Mouse (Mus musculus) limb, embryonic 11.5 days (tissue): ENCODE results near the gene Saxo1. TPM values are rescaled to one million over a fixed set of nuclear protein-coding genes. Genes with fewer than 3 reads are reported as not detected.

Experiments
- ATAC-seq: fragments of 200-750 bp; cut with Nextera tagmentation; 2 replicates; pipeline ENCODE4 v1.8.0; 2017; ENCODE audit warnings: low read depth; ENCODE audit not compliant: insufficient number of reproducible peaks, low FRiP score, low TSS enrichment
- DNase-seq: peaks from one replicate; pipeline ENCODE4 v3.0.0-alpha.2; 2015; ENCODE audit warnings: low spot score
- H3K27ac ChIP-seq: fragments of 300-500 bp; sonication (generic); replicated peaks from 2 replicates; pipeline ENCODE4 v1.5.1; 2014; ENCODE audit warnings: low read depth, mild to moderate bottlenecking, low read length
- H3K27me3 ChIP-seq: fragments of 300-500 bp; sonication (generic); 2 replicates; pipeline ENCODE4 v1.6.1; 2014; ENCODE audit warnings: mild to moderate bottlenecking, low read length, mixed read lengths; ENCODE audit not compliant: control insufficient read depth, insufficient read depth
- H3K36me3 ChIP-seq: fragments of 300-500 bp; sonication (generic); 2 replicates; pipeline ENCODE4 v1.6.1; 2014; ENCODE audit warnings: mild to moderate bottlenecking, low read length, moderate library complexity, mixed read lengths; ENCODE audit not compliant: control insufficient read depth, insufficient read depth
- H3K4me1 ChIP-seq: fragments of 300-500 bp; sonication (generic); 2 replicates; pipeline ENCODE4 v1.6.1; 2014; ENCODE audit warnings: low read length, mixed read lengths; ENCODE audit not compliant: control insufficient read depth, insufficient read depth
- H3K4me2 ChIP-seq: fragments of 300-500 bp; sonication (generic); 2 replicates; pipeline ENCODE4 v1.6.1; 2014; ENCODE audit warnings: low read depth, mild to moderate bottlenecking, moderate library complexity; ENCODE audit not compliant: severe bottlenecking
- H3K4me3 ChIP-seq: fragments of 300-500 bp; sonication (generic); 2 replicates; pipeline ENCODE4 v1.5.1; 2014; ENCODE audit warnings: low read depth, low read length
- H3K9ac ChIP-seq: fragments of 300-500 bp; sonication (generic); 2 replicates; pipeline ENCODE4 v1.6.1; 2014; ENCODE audit warnings: mild to moderate bottlenecking, low read length
- H3K9me3 ChIP-seq: fragments of 300-500 bp; sonication (generic); 2 replicates; pipeline ENCODE4 v1.6.1; 2016; ENCODE audit warnings: low read length; ENCODE audit not compliant: control insufficient read depth
- WGBS: fragments of 180-500 bp; shearing (Covaris S2); extraction: QIAGEN DNeasy Blood & Tissue Kit; methylation state at CpG from one replicate; pipeline ENCODE4 v1.1.7; 2014; 5-methylcytosine and 5-hydroxymethylcytosine counted together
- polyA plus RNA-seq: library from polyadenylated mRNA; unstranded; fragments of >200 nt; fragmentation: Nextera tagmentation; extraction: Ambion mirVana; gene quantifications from 2 replicates; pipeline ENCODE4 v1.2.1, GENCODE M21; 2014

Saxo1 gene
- polyA plus RNA-seq, 1 experiment from 2014 or later, result 0.36 TPM

- Histone ChIP-seq H3K27me3 (no peaks in the 10 kb centered on the region), H3K9ac (no peak overlapping the region), H3K27ac (no peak overlapping the region), H3K36me3 (no peaks in the 10 kb centered on the region), H3K4me1 (peaks cover 4% of the 10 kb centered on the region; the same call in 1 of the 2 replicates), H3K4me2 (no peak overlapping the region), H3K9me3 (no peaks in the 10 kb centered on the region), H3K4me3 (no peak overlapping the region)
- WGBS, result 77% methylated on average over 5 of the region's 5 CpGs
- no peak for DNase-seq
- no peak for ATAC-seq
Measured at GRCm38 (mm10) chr4:86427312-86427711, 130.8 kb downstream of the Saxo1 start.

- Histone ChIP-seq H3K36me3 (no peaks in the 10 kb centered on the region), H3K27me3 (no peaks in the 10 kb centered on the region), H3K27ac (no peak overlapping the region), H3K4me1 (peaks cover 4% of the 10 kb centered on the region; the same call in 1 of the 2 replicates), H3K9ac (no peak overlapping the region), H3K4me2 (no peak overlapping the region), H3K4me3 (no peak overlapping the region), H3K9me3 (no peaks in the 10 kb centered on the region)
- ATAC-seq (no peak), DNase-seq (no peak)
- 89% methylated on average over 11 of the region's 11 CpGs for WGBS
Measured at GRCm38 (mm10) chr4:86426549-86426948, 131.6 kb downstream of the Saxo1 start.

- Histone ChIP-seq H3K4me1 (peaks cover 4% of the 10 kb centered on the region; the same call in 1 of the 2 replicates), H3K27me3 (no peaks in the 10 kb centered on the region), H3K9ac (no peak overlapping the region), H3K9me3 (no peaks in the 10 kb centered on the region), H3K36me3 (no peaks in the 10 kb centered on the region), H3K4me3 (no peak overlapping the region), H3K27ac (no peak overlapping the region), H3K4me2 (no peak overlapping the region)
- DNase-seq (no peak), ATAC-seq (no peak)
- 84% methylated on average over 7 of the region's 7 CpGs for WGBS
Measured at GRCm38 (mm10) chr4:86425581-86425980, 132.5 kb downstream of the Saxo1 start.

GRCm38 (mm10) chr4:86422586-86422985, 135.5 kb downstream of the Saxo1 start:
- no peaks in the 10 kb centered on the region for H3K36me3 ChIP-seq
- no peak overlapping the region for H3K9ac ChIP-seq
- no peak for ATAC-seq
- peaks cover 4% of the 10 kb centered on the region; the same call in 1 of the 2 replicates for H3K4me1 ChIP-seq
- no peak for DNase-seq
- H3K4me3 ChIP-seq, result no peak overlapping the region
- no peak overlapping the region for H3K4me2 ChIP-seq
- 79% methylated on average over 6 of the region's 6 CpGs for WGBS
- H3K27me3 ChIP-seq, result no peaks in the 10 kb centered on the region
- no peaks in the 10 kb centered on the region for H3K9me3 ChIP-seq
- H3K27ac ChIP-seq, result no peak overlapping the region

- WGBS, result 55% methylated on average over 15 of the region's 15 CpGs
- Histone ChIP-seq H3K4me3 (no peak overlapping the region), H3K4me2 (no peak overlapping the region), H3K27me3 (no peaks in the 10 kb centered on the region), H3K9ac (no peak overlapping the region), H3K36me3 (no peaks in the 10 kb centered on the region), H3K4me1 (peaks cover 5% of the 10 kb centered on the region; the same call in 1 of the 2 replicates), H3K27ac (no peak overlapping the region), H3K9me3 (no peaks in the 10 kb centered on the region)
- DNase-seq (peak; percentile 23), ATAC-seq (no peak)
Measured at GRCm38 (mm10) chr4:86416401-86417025, 141.6 kb downstream of the Saxo1 start.

GRCm38 (mm10) chr4:86413388-86413787, 144.7 kb downstream of the Saxo1 start:
- no peak overlapping the region for H3K27ac ChIP-seq

GRCm38 (mm10) chr4:86410946-86411345, 147.2 kb downstream of the Saxo1 start:
- H3K9me3 ChIP-seq, result no peaks in the 10 kb centered on the region
- 89% methylated on average over 3 of the region's 3 CpGs for WGBS
- ATAC-seq (no peak), DNase-seq (no peak)
- H3K36me3 ChIP-seq, result no peaks in the 10 kb centered on the region
- H3K4me1 ChIP-seq, result peaks cover 15% of the 10 kb centered on the region
- no peak overlapping the region for H3K27ac ChIP-seq
- H3K4me3 ChIP-seq, result no peak overlapping the region
- no peak overlapping the region for H3K4me2 ChIP-seq
- H3K9ac ChIP-seq, result no peak overlapping the region
- H3K27me3 ChIP-seq, result no peaks in the 10 kb centered on the region

More at GRCm38 (mm10) chr4:86413388-86413787, 144.7 kb downstream of the Saxo1 start:
- no peak overlapping the region for H3K4me3 ChIP-seq
- no peaks in the 10 kb centered on the region for H3K27me3 ChIP-seq
- no peaks in the 10 kb centered on the region for H3K36me3 ChIP-seq
- H3K9me3 ChIP-seq, result no peaks in the 10 kb centered on the region
- WGBS, result 66% methylated on average over 3 of the region's 3 CpGs
- no peak overlapping the region for H3K4me2 ChIP-seq
- no peak overlapping the region for H3K9ac ChIP-seq
- no peak for ATAC-seq
- DNase-seq, result peak; percentile 19
- peaks cover 5% of the 10 kb centered on the region; the same call in 1 of the 2 replicates for H3K4me1 ChIP-seq

GRCm38 (mm10) chr4:86408421-86408820, 149.7 kb downstream of the Saxo1 start:
- no peak overlapping the region for H3K27ac ChIP-seq
- no peak overlapping the region for H3K4me3 ChIP-seq
- WGBS, result 85% methylated on average over 9 of the region's 9 CpGs
- H3K4me1 ChIP-seq, result peaks cover 15% of the 10 kb centered on the region
- no peak overlapping the region for H3K9ac ChIP-seq
- H3K36me3 ChIP-seq, result no peaks in the 10 kb centered on the region
- DNase-seq (no peak), ATAC-seq (no peak)
- no peak overlapping the region for H3K4me2 ChIP-seq
- no peaks in the 10 kb centered on the region for H3K9me3 ChIP-seq
- H3K27me3 ChIP-seq, result no peaks in the 10 kb centered on the region

- H3K4me1 ChIP-seq, result peaks cover 15% of the 10 kb centered on the region
- H3K36me3 ChIP-seq, result no peaks in the 10 kb centered on the region
- no peak overlapping the region for H3K9ac ChIP-seq
- WGBS, result 51% methylated on average over 3 of the region's 3 CpGs
- ATAC-seq (peak; percentile 54; the same call in 1 of the 2 replicates), DNase-seq (no peak)
- H3K4me2 ChIP-seq, result no peak overlapping the region
- no peak overlapping the region for H3K4me3 ChIP-seq
- no peaks in the 10 kb centered on the region for H3K9me3 ChIP-seq
- no peaks in the 10 kb centered on the region for H3K27me3 ChIP-seq
- H3K27ac ChIP-seq, result no peak overlapping the region; the same call in 1 of the 2 replicates
Measured at GRCm38 (mm10) chr4:86407200-86407527, 151.0 kb downstream of the Saxo1 start.
